ENCODE assay signal across 30 mouse cellular contexts in genomic region chrX:42580521-42580920, GRCm38 (mm10).
"Had no signal": no experiment of that assay in that cellular context is flagged by ENCODE, and none has a peak within 500 bp of the region (broad histone marks: within the 10 kb centered on the region; RNA-seq: fewer than 3 reads in every experiment).

No protein-coding gene starts in this region.

- H3K9me3 ChIP-seq: limb, embryonic 10.5 days; limb, embryonic 12.5 days; limb, embryonic 13.5 days; limb, embryonic 15.5 days; liver, embryonic 12.5 days; liver, embryonic 13.5 days; liver, embryonic 15.5 days; lung, embryonic 15.5 days; midbrain, embryonic 10.5 days; midbrain, embryonic 12.5 days; midbrain, embryonic 13.5 days; midbrain, embryonic 15.5 days; neural tube, embryonic 12.5 days had no signal

- ATAC-seq: liver, embryonic 12.5 days; liver, postnatal 0 days; lung, postnatal 0 days; midbrain, embryonic 13.5 days; midbrain, embryonic 15.5 days had no signal

- H3K4me2 ChIP-seq: limb, embryonic 12.5 days; limb, embryonic 13.5 days; limb, embryonic 15.5 days; liver, embryonic 11.5 days; liver, embryonic 12.5 days; liver, embryonic 13.5 days; liver, embryonic 15.5 days; lung, embryonic 14.5 days; lung, embryonic 15.5 days; midbrain, embryonic 11.5 days; midbrain, embryonic 12.5 days; midbrain, embryonic 13.5 days; midbrain, embryonic 15.5 days; neural tube, embryonic 12.5 days had no signal

- H3K4me1 ChIP-seq: limb, embryonic 10.5 days; limb, embryonic 12.5 days; limb, embryonic 13.5 days; limb, embryonic 15.5 days; liver, embryonic 12.5 days; liver, embryonic 13.5 days; liver, embryonic 15.5 days; lung, embryonic 15.5 days; megakaryocyte, embryonic 14.5 days; neural tube, embryonic 12.5 days had no signal

- H3K27ac ChIP-seq: limb, embryonic 10.5 days; limb, embryonic 12.5 days; limb, embryonic 13.5 days; limb, embryonic 15.5 days; liver, embryonic 12.5 days; liver, embryonic 13.5 days; liver, embryonic 14.5 days; liver, embryonic 15.5 days; lung, embryonic 15.5 days; macrophage; midbrain, embryonic 10.5 days; midbrain, embryonic 12.5 days; midbrain, embryonic 13.5 days; midbrain, embryonic 15.5 days; neural tube, embryonic 12.5 days had no signal

- H3K4me3 ChIP-seq: limb, embryonic 10.5 days; limb, embryonic 12.5 days; limb, embryonic 13.5 days; limb, embryonic 15.5 days; liver, embryonic 12.5 days; liver, embryonic 13.5 days; liver, embryonic 15.5 days; lung, embryonic 15.5 days; megakaryocyte, embryonic 14.5 days; midbrain, embryonic 10.5 days; midbrain, embryonic 12.5 days; midbrain, embryonic 13.5 days; midbrain, embryonic 15.5 days; myocyte; neural tube, embryonic 12.5 days had no signal

- H3K9ac ChIP-seq: limb, embryonic 12.5 days; limb, embryonic 13.5 days; limb, embryonic 15.5 days; liver, embryonic 12.5 days; liver, embryonic 13.5 days; liver, embryonic 14.5 days; liver, embryonic 15.5 days; liver, postnatal 0 days; lung, embryonic 14.5 days; lung, embryonic 15.5 days; midbrain, embryonic 12.5 days; midbrain, embryonic 13.5 days; midbrain, embryonic 15.5 days; neural tube, embryonic 12.5 days had no signal

- H3K27me3 ChIP-seq: limb, embryonic 12.5 days; limb, embryonic 13.5 days; limb, embryonic 15.5 days; liver, embryonic 12.5 days; liver, embryonic 13.5 days; liver, embryonic 15.5 days; lung, embryonic 15.5 days; midbrain, embryonic 12.5 days; midbrain, embryonic 13.5 days; midbrain, embryonic 15.5 days; neural tube, embryonic 12.5 days had no signal

- H3K36me3 ChIP-seq: limb, embryonic 10.5 days; limb, embryonic 12.5 days; limb, embryonic 13.5 days; limb, embryonic 15.5 days; liver, embryonic 12.5 days; liver, embryonic 13.5 days; liver, embryonic 15.5 days; lung, embryonic 15.5 days; midbrain, embryonic 10.5 days; midbrain, embryonic 12.5 days; midbrain, embryonic 13.5 days; midbrain, embryonic 15.5 days; neural tube, embryonic 12.5 days had no signal

- DNase-seq: liver; liver, embryonic 13.5 days; liver, postnatal 0 days; lung, adult 18-20 months; lung, adult 2 months; lung, embryonic 14.5 days; lung, postnatal 10 days; lung, postnatal 14 days; lung, postnatal 36 days; lung, postnatal 4 days; midbrain, embryonic 14.5 days had no signal
